Mouse (Mus musculus): Measurements from ENCODE around the gene Cd164l2. TPM values are rescaled to one million over a fixed set of nuclear protein-coding genes. Genes with fewer than 3 reads are reported as not detected.
A peak's percentile ranks its signal among the peaks of the same experiment; 100 is the strongest.

Gene Cd164l2
- total and polyA plus RNA-seq, 2 experiments from 2014 or later = 3.9 to 10.6 TPM

GRCm38 (mm10) chr4:133210023-133210787 lies 1.7 kb upstream of the Cd164l2 start:
- H3K4me2 ChIP-seq (ENCODE audit: low read depth, low read length, poor library complexity, severe bottlenecking) = no peak overlapping the region
- peaks cover 11% of the 10 kb centered on the region; the same call in 1 of the 2 replicates for H3K4me1 ChIP-seq (ENCODE audit: insufficient read depth, low read length)
- no peak overlapping the region for H3K27ac ChIP-seq (ENCODE audit: low read depth, low read length)
- no peaks in the 10 kb centered on the region for H3K36me3 ChIP-seq (ENCODE audit: insufficient read depth, low read length)
- 94% methylated on average over 24 of the region's 24 CpGs for WGBS
- DNase-seq (ENCODE audit: low spot score) (no peak), ATAC-seq (ENCODE audit: low FRiP score) (no peak)
- no peak for TF ChIP-seq CTCF (IDR thresholded peaks at IDR 0.05)
- H3K4me3 ChIP-seq (ENCODE audit: low read depth, low read length) = no peak overlapping the region
- no peaks in the 10 kb centered on the region for H3K9me3 ChIP-seq (ENCODE audit: low read length)
- H3K9ac ChIP-seq (replicated peaks; ENCODE audit: low read length, poor library complexity, severe bottlenecking) = no peak overlapping the region
- H3K27me3 ChIP-seq (ENCODE audit: insufficient read depth, low read length) = no peaks in the 10 kb centered on the region; the same call in 1 of the 2 replicates

- Histone ChIP-seq H3K4me3 (ENCODE audit: low read depth, low read length) (no peak overlapping the region), H3K4me1 (ENCODE audit: insufficient read depth, low read length) (peaks cover 11% of the 10 kb centered on the region; the same call in 1 of the 2 replicates), H3K36me3 (ENCODE audit: insufficient read depth, low read length) (no peaks in the 10 kb centered on the region), H3K27ac (ENCODE audit: low read depth, low read length) (no peak overlapping the region), H3K9me3 (ENCODE audit: low read length) (no peaks in the 10 kb centered on the region), H3K9ac (replicated peaks; ENCODE audit: low read length, poor library complexity, severe bottlenecking) (no peak overlapping the region), H3K27me3 (ENCODE audit: insufficient read depth, low read length) (no peaks in the 10 kb centered on the region; the same call in 1 of the 2 replicates), H3K4me2 (ENCODE audit: low read depth, low read length, poor library complexity, severe bottlenecking) (no peak overlapping the region)
- ATAC-seq (ENCODE audit: low FRiP score) (no peak), DNase-seq (ENCODE audit: low spot score) (no peak)
- WGBS = 95% methylated on average over 19 of the region's 19 CpGs
- TF ChIP-seq CTCF (IDR thresholded peaks at IDR 0.05) = no peak
Measured at GRCm38 (mm10) chr4:133210788-133211390, 1.0 kb upstream of the Cd164l2 start.

GRCm38 (mm10) chr4:133212562-133213267 lies 784 bp downstream of the Cd164l2 start:
- WGBS = 1% methylated on average over 44 of the region's 44 CpGs
- DNase-seq (ENCODE audit: low spot score) (peak; percentile 92), ATAC-seq (ENCODE audit: low FRiP score) (peak; percentile 83)
- H3K27ac ChIP-seq (ENCODE audit: low read depth, low read length) = no peak overlapping the region
- no peaks in the 10 kb centered on the region for H3K9me3 ChIP-seq (ENCODE audit: low read length)
- peak; percentile 53 for TF ChIP-seq CTCF (IDR thresholded peaks at IDR 0.05)
- peak overlapping the region; percentile 96 for H3K4me2 ChIP-seq (ENCODE audit: low read depth, low read length, poor library complexity, severe bottlenecking)
- H3K36me3 ChIP-seq (ENCODE audit: insufficient read depth, low read length) = no peaks in the 10 kb centered on the region
- H3K9ac ChIP-seq (replicated peaks; ENCODE audit: low read length, poor library complexity, severe bottlenecking) = peak overlapping the region; percentile 76
- no peaks in the 10 kb centered on the region; the same call in 1 of the 2 replicates for H3K27me3 ChIP-seq (ENCODE audit: insufficient read depth, low read length)
- peaks cover 11% of the 10 kb centered on the region; the same call in 1 of the 2 replicates for H3K4me1 ChIP-seq (ENCODE audit: insufficient read depth, low read length)
- H3K4me3 ChIP-seq (ENCODE audit: low read depth, low read length) = peak overlapping the region; percentile 74

GRCm38 (mm10) chr4:133213268-133213590 lies 1.3 kb downstream of the Cd164l2 start:
- 0% methylated on average over 9 of the region's 9 CpGs for WGBS

GRCm38 (mm10) chr4:133213661-133214060 lies 1.7 kb downstream of the Cd164l2 start:
- peak overlapping the region; percentile 74; the same call in 1 of the 2 replicates for H3K4me3 ChIP-seq (ENCODE audit: low read depth, low read length)
- 15% methylated on average over 10 of the region's 10 CpGs for WGBS
- peak overlapping the region; percentile 96 for H3K4me2 ChIP-seq (ENCODE audit: low read depth, low read length, poor library complexity, severe bottlenecking)
- no peaks in the 10 kb centered on the region; the same call in 1 of the 2 replicates for H3K27me3 ChIP-seq (ENCODE audit: insufficient read depth, low read length)
- peaks cover 11% of the 10 kb centered on the region; the same call in 1 of the 2 replicates for H3K4me1 ChIP-seq (ENCODE audit: insufficient read depth, low read length)
- ATAC-seq (ENCODE audit: low FRiP score) (no peak), DNase-seq (ENCODE audit: low spot score) (no peak)
- TF ChIP-seq CTCF (IDR thresholded peaks at IDR 0.05) = no peak
- no peaks in the 10 kb centered on the region for H3K9me3 ChIP-seq (ENCODE audit: low read length)
- H3K27ac ChIP-seq (ENCODE audit: low read depth, low read length) = no peak overlapping the region
- 0 out of 2 replicates have a peak overlapping the region, but pooled peaks have one; percentile 76 for H3K9ac ChIP-seq (replicated peaks; ENCODE audit: low read length, poor library complexity, severe bottlenecking)
- H3K36me3 ChIP-seq (ENCODE audit: insufficient read depth, low read length) = no peaks in the 10 kb centered on the region

More at GRCm38 (mm10) chr4:133213268-133213590, 1.3 kb downstream of the Cd164l2 start:
- Histone ChIP-seq H3K9me3 (ENCODE audit: low read length) (no peaks in the 10 kb centered on the region), H3K27ac (ENCODE audit: low read depth, low read length) (no peak overlapping the region), H3K4me3 (ENCODE audit: low read depth, low read length) (peak overlapping the region; percentile 74), H3K36me3 (ENCODE audit: insufficient read depth, low read length) (no peaks in the 10 kb centered on the region), H3K9ac (replicated peaks; ENCODE audit: low read length, poor library complexity, severe bottlenecking) (peak overlapping the region; percentile 76), H3K27me3 (ENCODE audit: insufficient read depth, low read length) (no peaks in the 10 kb centered on the region; the same call in 1 of the 2 replicates), H3K4me2 (ENCODE audit: low read depth, low read length, poor library complexity, severe bottlenecking) (peak overlapping the region; percentile 96), H3K4me1 (ENCODE audit: insufficient read depth, low read length) (peaks cover 11% of the 10 kb centered on the region; the same call in 1 of the 2 replicates)
- peak; percentile 45; the same call in 1 of the 2 replicates for ATAC-seq (ENCODE audit: low FRiP score)
- peak; percentile 78 for DNase-seq (ENCODE audit: low spot score)
- peak; percentile 45 for TF ChIP-seq CTCF (IDR thresholded peaks at IDR 0.05)
